Mouse (Mus musculus): ENCODE results near the gene Enah.

Enah gene

DNA sequence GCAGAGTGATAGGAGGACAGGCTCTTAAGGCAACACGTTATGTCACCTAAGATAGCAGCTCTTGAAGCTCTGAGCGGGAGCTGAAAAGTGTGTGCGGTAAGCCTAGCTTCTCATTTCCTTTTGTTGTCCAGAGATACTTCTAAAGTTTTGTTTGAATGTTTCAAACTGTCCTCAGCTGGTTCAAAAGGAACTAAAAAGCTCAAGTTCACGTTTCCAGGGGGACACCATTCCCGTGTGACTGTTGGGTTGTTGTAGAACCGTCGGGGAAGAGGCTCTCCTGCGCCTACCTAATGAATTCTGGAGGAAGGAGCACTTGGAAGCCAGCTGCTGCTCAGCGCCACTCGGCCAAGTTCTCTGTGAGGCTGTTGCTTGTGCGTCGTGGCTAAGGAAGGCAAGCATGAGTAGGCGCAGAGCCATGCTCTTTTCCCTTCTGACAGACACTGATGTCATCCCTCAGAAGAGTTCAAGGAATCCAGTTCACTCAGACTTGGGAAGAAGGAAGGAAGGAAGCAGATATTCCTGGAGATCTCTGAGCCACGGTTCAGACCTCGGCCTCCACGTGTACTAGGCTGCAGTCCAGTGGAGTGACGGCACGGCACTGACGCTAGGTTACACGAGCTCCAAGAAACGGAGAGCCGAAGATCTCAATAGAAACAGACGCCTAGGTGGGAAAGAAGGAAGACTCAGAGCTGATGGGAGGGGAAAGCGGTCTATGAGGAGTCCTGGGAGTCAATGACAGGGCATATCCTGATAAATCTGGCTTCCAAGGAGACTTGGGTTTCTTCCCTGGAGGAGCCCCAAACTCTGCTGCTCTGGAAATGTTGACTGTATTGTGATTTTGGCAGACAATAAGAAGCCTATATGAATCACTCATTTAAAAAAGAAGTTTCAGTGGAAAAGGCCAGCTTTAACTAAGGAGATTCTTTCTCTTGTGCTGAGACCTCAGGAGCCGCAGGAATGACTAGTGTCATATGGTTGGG lies 8.7 kb upstream of the Enah start:
- DNase-seq (ENCODE audit: low spot score in 2 of 2), result no peak

DNA sequence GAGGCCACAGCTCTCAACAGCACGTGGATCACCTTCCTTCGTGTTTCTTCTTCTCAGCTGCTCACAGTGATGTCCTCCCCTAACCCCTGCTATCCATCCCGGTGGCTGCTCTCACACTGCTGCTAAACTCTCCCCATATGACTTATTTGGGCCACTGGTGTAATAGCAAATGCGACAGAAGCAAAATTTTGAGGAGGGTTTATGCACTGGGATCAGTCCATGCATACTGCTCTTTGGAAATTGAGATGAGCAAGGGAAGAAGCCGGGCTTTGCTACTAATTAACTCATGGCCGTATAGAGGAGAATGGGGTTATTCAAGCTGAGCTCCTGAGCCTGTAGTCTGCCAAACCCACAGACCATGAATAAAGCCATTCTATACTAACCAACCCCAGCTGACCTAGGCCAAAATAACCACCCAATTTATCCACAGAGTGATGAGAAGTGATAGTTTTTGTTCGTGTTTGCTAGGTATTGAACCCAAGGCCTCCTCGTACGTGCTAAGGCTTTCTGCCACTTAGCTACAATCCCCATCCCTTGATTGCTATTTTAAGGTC lies 7.7 kb upstream of the Enah start:
- no peak for DNase-seq (ENCODE audit: low spot score in 2 of 2)

DNA sequence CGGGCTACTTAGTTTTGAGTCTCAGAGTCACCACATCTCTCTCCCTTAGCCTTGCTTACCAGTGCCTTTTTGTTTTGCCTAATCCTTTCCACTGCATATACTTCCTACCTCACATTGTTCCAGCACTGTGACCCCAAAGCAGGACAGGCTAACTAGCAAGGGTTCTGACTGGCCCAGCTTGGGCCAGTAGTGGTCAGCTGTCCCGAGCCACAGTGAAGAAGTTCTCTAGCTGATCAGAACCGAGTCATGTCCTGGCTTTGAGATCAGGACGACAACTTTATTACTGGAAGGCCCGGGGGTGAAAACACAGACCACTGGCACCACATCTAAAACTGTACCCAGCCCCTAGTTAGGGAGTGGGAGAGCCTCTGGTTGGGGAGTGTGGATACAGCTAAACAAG lies 7.0 kb upstream of the Enah start:
- no peak for DNase-seq (ENCODE audit: low spot score in 2 of 2)

DNA sequence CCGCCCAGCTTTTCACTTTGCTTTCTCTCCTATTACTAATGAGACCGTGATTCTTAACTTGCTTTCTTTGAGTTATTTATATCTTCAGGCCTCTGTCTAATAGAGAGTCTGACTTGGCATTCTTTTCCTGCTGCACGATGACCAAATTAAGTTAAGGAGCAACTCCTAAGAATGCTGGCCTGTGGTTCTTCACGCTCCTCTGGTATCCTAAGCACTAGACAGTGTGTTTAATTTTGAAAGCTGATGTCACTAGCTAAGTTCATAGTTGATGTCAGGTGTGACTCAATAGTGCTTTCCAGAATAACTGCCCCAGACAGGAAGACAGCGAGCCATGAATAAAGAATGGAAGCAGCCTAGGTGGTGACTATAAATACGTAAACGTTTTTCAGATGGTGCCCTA lies 6.3 kb upstream of the Enah start:
- DNase-seq (ENCODE audit: low spot score in 2 of 2), result no peak

DNA sequence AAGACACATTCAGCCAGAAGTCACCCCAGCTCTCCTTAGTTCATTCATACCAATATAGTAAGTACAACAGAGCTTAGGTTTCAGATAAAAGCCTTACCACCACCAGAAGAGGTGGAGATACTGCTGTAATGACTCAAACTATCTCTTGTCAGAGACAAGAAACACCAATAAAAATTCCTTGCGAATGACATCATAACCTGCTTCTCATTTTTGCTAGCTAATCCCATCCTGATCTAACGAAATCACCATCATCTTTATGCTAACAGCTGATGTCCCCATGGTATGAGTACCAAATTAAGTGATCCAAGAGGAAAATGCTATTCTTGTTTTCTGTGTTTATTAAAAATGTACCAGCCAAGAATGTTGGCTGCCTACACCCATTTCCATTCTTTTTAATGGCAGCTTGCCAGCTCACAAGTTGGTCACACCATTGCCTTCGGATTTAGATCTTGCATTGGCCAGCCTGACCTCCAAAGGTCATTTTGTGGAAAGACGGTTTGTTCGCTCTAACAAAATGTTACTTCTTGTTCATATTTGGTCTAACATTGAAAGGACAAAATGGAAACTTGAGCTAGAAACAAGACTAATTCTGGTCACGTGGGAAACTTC lies 2.0 kb upstream of the Enah start:
- no peak for DNase-seq (ENCODE audit: low spot score in 2 of 2)

DNA sequence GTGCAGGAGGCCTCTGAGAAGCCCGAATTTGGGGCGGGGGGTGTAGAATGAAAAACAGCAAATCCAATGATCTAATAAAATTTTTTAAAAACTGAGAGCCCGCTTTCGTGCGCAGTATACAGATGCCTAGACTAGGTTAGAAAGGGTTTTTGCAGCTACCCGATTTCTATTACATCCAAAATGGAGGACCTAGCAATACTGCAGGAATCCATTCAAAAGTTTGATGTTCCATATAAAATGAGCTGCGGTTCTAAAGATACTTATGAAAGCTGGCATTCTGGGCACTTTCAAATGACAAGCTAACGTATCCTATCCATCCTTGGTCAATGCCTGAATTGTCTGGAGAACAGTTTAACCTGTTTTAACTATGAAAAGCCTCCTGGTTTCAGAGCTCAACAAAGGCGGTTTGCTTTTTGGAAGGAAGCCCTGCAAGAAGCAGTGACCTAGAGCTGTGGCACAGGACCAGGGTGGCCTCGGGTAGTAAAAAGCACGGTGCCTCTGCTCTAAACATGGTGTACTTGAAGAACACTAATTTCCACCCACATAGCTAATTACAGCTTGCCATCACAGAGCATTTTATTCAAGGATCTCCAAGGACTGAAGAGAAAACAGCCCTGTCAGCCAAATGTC lies 1.2 kb upstream of the Enah start:
- peak in 1 of 2 experiments; percentile 19 for DNase-seq (ENCODE audit: low spot score in 2 of 2)

DNA sequence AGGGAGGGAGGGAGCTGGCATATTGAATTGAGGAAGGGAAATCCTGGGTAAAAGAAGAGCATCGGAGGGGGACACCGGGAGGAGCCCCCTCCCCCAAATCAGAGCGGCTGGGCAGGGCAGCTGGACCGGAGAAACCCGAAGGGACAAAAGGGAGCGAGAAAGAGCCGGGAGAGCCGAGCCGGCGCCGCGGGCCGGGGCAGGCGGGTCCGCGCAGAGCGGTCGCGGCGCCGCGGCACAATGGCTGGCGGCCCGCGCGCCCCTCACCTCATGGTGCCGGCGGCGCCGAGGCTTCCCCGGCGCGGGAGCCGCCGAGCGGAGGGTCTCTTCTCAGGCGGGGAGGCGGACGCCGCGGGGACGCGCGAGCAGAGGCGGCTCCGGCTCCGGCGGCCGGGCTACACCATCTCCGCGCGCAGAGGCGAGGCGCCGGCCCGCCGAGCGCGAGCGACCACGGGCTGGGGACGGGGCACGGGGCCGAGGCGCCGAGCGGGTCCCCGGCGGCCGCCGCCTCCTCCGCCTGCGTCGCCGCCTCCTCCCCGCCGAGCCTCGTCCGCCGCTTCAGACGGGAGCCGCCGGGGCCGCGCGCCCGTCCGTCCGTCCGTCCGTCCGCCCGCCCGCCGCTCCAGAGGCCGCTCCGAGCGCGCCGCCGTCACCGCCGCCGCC lies 394 bp downstream of the Enah start:
- DNase-seq (ENCODE audit: low spot score in 2 of 2), result no peak

DNA sequence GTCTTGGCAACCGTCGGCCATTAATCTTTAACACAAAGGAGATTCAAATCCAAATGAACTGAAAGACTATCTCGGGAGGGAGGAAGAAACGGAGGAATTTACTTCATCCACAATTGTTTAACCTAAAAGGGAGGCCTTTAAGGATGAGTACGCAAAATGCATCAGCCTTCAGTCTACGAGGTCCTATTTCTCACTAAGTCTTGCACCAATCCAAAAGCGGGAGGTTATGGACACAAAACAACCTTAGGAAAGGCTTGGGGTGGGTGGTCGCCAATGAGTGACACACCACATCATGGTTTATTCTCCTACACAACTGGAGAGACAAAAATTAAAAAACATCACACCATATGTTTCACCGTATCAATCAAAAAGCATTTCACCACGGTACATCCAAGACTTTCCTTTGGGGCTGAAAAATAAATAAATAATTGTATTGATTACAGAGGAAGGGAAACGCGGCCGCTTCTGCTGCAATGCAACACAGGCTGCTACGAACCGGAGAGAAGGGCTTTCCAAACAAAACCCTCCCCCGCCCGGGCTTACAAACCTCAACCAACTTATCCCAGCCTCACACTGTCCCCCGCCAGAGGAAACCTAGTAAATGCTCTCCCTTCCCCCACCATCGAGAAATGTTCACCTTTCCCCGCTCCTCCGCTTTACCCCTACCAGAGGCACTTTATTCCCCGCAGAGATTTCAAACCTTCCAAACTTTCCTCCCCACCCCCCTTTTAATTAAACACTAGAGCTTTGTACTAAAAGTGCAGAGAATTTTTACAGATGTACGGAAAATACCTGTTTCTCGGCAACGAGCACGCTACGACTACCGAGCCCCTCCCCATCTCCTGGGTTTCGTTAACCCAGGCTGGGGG lies 1.2 kb downstream of the Enah start:
- peak in 1 of 2 experiments; percentile 41 for DNase-seq (ENCODE audit: low spot score in 2 of 2)

DNA sequence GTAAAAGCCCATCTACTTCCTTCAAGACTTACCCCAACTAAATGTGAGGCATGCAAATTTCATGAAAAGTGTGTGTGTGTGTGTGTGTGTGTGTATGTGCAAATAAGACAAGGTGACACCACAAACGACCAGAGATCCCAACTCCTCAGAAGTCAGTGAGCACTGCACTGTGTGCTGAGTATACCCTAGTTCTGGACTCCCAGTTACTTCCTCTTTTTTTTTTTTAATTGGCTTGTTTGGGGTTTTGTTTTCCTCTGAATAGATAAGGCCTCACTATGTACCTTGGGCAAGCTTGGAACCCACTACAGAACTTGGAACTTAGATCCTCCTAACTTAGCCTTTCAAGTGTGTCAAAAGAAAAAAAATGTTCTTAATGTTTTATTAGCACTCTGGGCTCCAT lies 14.0 kb downstream of the Enah start:
- DNase-seq (ENCODE audit: low spot score in 2 of 2), result no peak

DNA sequence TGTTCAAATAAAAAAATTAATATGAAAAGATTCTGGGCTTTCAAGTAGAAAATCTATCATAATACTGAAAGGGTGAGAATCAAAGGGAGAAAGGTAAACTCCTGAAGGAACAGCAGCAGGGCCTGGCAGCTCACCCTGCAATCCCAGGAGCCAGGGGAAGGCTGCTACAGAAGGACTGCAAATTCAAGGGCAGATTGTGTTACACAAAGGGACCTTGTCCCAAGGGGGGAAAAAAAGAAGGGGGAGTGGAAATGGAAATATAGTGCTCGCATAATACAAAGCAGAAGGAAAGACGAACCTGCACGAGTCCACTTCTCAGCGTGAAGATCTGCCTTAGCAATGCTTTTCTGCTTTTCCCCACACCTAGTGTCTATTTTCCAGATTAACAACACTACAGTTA lies 21.1 kb downstream of the Enah start:
- DNase-seq (ENCODE audit: low spot score in 2 of 2), result no peak

DNA sequence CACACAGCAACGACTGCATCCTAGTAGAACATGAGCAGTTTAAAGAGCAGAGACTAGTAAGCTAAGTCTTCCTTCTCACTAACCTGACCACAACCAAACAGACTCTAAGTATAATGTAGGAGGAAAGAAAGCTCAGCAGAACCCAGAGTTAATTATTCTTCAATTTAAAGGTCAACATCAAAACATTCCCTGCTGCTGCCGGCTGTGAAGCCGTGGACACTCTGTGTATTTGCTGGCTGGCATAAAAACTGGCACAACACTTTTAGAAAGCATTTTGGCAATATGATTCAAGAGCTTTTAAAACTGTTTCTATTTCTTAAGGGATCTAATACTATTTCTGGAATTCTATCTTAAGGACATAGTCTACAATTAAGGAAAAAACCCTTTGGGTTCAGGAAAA lies 22.0 kb downstream of the Enah start:
- no peak for DNase-seq (ENCODE audit: low spot score in 2 of 2)

DNA sequence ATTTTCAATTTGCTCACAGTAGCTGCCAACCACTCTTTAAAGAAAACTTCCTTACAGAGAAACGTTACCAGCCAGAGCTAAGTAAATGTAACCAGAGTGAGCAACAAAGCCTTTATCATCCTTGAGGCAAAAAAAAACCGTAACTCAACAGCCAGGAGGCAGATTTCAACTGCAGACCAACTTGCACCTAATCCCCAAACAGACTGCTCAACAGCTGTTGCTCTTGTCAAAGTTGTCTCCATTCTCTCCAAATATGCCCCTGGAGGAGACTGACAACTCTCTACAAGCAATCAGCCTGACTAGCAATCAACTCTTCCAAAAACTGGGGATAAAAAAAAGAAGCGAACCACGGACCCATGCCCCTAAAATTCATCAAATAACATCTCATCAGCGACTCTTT lies 26.2 kb downstream of the Enah start:
- no peak for DNase-seq (ENCODE audit: low spot score in 2 of 2)

DNA sequence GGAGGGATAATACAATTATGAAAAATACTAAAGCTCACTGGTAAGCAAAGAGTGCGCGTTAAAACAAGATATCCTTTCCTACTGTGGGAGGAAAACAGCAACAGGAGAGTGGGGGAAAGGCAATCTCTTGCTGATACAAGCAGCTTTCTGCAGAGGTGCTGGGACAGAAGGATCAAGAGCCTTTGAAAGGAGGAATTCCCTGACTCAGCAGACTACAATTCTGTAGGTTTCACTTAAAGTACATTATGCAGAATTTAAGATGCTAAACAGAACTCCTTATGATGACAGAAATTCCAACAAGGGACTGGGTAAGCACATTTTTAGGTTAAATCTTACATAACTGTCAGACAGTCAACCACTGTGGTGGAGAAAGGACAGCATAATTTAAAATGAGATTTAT lies 31.4 kb downstream of the Enah start:
- DNase-seq (ENCODE audit: low spot score in 2 of 2), result no peak

DNA sequence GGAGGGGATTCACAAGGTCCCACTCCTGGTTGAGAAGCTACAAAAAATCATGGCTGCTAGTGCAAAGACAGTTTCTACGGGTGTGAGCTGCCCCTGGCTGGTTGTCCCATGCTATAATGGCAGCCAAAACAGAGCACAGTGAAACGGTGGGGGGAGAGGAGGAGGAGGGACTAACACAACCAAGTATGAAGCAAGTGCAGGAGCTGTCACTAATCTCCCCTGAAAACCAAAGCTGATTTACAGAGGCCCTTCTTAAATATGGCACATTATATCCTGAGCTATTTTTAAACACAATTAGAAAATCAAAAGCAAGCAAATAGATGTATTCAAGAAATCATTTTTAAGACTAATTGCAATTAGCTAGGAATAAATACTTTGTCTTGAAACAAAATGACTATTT lies 32.6 kb downstream of the Enah start:
- no peak for DNase-seq (ENCODE audit: low spot score in 2 of 2)

DNA sequence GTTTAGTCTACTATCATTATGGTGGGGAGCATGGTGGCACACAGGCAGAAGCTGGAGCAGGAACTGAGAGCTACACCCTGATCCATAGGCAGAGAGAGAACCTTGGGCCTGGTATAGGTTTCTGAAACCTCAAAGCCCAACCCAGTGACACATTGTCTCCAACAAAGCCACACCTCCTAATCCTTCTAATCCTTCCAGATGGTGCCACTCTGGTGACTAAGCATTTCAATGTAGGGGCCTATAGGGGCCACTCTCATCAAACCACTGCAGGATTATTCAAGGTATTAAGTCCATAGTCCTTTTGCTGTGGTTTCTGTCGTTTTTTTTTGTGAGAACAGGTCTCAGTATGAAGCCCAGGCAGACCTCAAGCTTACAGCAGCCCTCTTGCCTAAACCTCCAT lies 33.9 kb downstream of the Enah start:
- no peak for DNase-seq (ENCODE audit: low spot score in 2 of 2)

DNA sequence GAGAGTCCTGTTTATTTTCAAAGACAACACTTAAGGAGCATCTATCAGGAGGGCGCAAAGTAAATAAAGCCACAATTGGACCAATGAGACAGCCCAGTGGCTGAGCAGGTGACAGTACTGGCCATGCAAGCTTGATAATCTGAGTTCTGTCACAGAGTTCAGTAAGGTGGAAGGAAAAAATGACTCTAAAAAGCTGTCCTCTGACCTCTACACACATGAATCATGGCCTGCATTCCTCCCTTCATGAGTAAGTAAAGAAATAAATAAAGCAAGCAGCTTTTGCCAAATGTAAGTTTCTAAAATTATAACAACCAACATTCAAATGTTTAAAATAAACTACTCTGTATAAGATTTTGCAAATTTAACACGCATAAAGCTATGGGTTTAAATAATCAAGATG lies 35.0 kb downstream of the Enah start:
- no peak for DNase-seq (ENCODE audit: low spot score in 2 of 2)

DNA sequence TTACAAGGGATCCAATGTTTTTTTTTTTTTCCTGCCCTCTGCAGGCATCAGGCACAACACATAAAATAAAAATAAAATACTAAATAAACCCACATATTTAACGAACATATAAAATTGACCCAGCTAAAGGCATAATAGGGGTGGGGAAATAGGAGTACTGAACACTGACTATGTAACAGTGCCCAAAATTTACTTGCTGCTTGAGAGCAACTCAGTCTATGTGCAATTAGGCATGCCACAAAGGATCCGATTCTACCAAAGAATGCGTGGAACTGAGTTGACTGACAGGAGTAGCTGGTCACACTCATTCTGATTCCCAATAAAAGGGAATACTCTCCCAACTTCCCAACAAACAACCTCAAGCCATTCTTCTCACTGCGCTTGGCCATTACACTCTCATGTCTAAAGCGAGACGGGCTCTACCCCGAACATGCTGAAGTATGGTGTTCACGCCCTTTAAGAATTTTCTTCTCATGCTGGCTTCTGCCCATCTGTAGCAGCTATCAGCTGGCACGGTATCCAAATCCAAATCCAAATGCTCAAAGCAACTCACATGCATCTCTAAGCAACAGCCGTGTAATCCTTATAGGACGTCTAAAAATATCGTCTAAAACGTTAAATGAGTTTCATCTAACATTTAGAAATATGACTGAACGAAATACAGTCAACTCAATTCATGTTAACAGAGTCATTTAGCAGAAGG lies 39.6 kb downstream of the Enah start:
- peak in 1 of 2 experiments; percentile 34 for DNase-seq (ENCODE audit: low spot score in 2 of 2)

DNA sequence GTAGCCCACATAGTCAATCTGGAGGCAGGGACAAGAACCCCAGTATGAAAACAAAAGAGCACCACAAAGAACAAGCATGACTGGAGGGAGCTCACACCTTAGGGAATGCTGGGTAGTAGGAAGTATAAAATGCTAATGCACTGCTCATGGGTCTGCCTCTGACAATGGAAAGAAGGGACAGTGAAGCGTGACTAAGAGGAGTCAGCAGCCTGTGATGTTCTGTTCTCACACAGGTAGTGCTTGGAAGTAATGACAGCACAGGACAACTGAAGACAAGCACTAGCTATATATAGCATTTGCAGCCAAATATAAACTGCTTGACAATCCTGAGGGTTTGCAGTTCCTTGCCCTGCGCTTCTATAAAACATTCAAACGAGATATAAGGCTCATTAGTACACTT lies 44.3 kb downstream of the Enah start:
- no peak for DNase-seq (ENCODE audit: low spot score in 2 of 2)

DNA sequence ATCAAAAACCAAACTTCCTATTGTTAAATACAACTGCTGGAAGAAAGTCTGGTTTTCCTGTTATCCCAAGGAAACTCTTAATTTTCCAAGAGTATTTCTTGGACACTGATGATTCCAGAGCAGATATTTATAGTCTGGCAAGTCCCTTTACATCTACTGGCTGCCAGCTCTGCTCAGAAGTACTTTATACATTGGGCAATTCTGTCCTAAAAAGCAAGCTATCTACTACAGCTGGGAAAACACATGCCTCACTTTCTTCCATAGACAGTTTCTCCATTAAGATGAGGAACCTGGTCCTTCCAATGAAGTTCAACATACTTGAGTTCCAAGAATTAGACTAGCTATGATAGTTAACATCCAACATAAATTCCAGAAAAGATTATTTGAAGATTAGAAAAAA lies 44.9 kb downstream of the Enah start:
- DNase-seq (ENCODE audit: low spot score in 2 of 2), result no peak

DNA sequence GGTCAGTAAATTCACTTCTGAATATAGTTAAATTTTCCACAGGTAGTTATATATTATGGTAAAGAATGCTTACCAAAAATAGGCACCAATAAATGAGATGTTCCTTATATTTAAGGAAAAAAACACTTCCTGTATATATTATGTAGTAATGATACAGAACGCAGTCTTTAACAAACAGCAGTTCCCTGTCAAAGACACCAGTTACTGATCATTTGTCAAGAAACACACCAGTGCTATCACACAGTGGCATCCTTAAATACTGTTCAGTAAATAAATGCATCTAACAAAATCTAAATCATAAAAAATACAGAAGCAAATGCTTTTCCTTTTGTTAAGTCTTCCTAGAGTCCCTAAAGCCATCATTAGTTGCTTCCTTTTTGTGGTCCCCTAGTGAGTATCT lies 54.5 kb downstream of the Enah start:
- no peak for DNase-seq (ENCODE audit: low spot score in 2 of 2)

All from frontal cortex, postnatal 36 days (tissue).